Mouse (Mus musculus) gastrocnemius, adult 18-20 months (tissue): ENCODE data around the gene Fbxw11. TPM values are rescaled to one million over a fixed set of nuclear protein-coding genes. Genes with fewer than 3 reads are reported as not detected.
"Not testable (repeated sequence)": the region's sequence is repeated elsewhere in the genome, so short reads cannot be mapped to it uniquely, and the experiment has no call there.

ENCODE experiments used
- DNase-seq: peaks from one replicate; pipeline ENCODE4 v3.0.0; 2021; ENCODE audit warnings: low spot score
- total RNA-seq, 2 experiments: library from RNA; stranded (reverse); gene quantifications; 2 replicates each; pipeline ENCODE4 v1.2.3; 2021

The Fbxw11 gene
- total RNA-seq, 2 experiments from 2014 or later: 55.5 to 66.3 TPM

- DNase-seq: peak; percentile 54
Observed at GRCm38 (mm10) chr11:32666983-32667382, 24.5 kb downstream of the Fbxw11 start.

GRCm38 (mm10) chr11:32671480-32671879, 29.0 kb downstream of the Fbxw11 start:
- DNase-seq: no peak

GRCm38 (mm10) chr11:32676777-32677176, 34.3 kb downstream of the Fbxw11 start:
- DNase-seq: peak; percentile 67

- DNase-seq: no peak
Observed at GRCm38 (mm10) chr11:32677811-32678210, 35.3 kb downstream of the Fbxw11 start.

GRCm38 (mm10) chr11:32679091-32679490, 36.6 kb downstream of the Fbxw11 start:
- not testable (repeated sequence) for DNase-seq

- DNase-seq: no peak
Observed at GRCm38 (mm10) chr11:32680014-32680413, 37.5 kb downstream of the Fbxw11 start.

GRCm38 (mm10) chr11:32681192-32681795, 38.8 kb downstream of the Fbxw11 start:
- DNase-seq: no peak

GRCm38 (mm10) chr11:32682335-32683102, 40.0 kb downstream of the Fbxw11 start:
- no peak for DNase-seq

GRCm38 (mm10) chr11:32684690-32685254, 42.2 kb downstream of the Fbxw11 start:
- DNase-seq: peak; percentile 45

GRCm38 (mm10) chr11:32688245-32688855, 45.8 kb downstream of the Fbxw11 start:
- peak; percentile 34 for DNase-seq

GRCm38 (mm10) chr11:32689510-32689909, 47.0 kb downstream of the Fbxw11 start:
- DNase-seq: peak; percentile 75

- DNase-seq: no peak
Observed at GRCm38 (mm10) chr11:32692834-32693233, 50.3 kb downstream of the Fbxw11 start.

GRCm38 (mm10) chr11:32693431-32694141, 51.1 kb downstream of the Fbxw11 start:
- peak; percentile 44 for DNase-seq

GRCm38 (mm10) chr11:32694322-32695003, 51.9 kb downstream of the Fbxw11 start:
- DNase-seq: not testable (repeated sequence)

GRCm38 (mm10) chr11:32696446-32697090, 54.0 kb downstream of the Fbxw11 start:
- no peak for DNase-seq

GRCm38 (mm10) chr11:32697695-32698094, 55.2 kb downstream of the Fbxw11 start:
- DNase-seq: no peak

- DNase-seq: no peak
Observed at GRCm38 (mm10) chr11:32699913-32700493, 57.5 kb downstream of the Fbxw11 start.

- peak; percentile 71 for DNase-seq
Observed at GRCm38 (mm10) chr11:32701566-32701965, 59.0 kb downstream of the Fbxw11 start.

- DNase-seq: no peak
Observed at GRCm38 (mm10) chr11:32704241-32704890, 61.8 kb downstream of the Fbxw11 start.
